Mouse (Mus musculus): Measurements from ENCODE around the gene Rpl36. TPM values are rescaled to one million over a fixed set of nuclear protein-coding genes. Genes with fewer than 3 reads are reported as not detected.

The Rpl36 gene
- polyA plus RNA-seq, 1 experiment, result 9,023 TPM

DNA sequence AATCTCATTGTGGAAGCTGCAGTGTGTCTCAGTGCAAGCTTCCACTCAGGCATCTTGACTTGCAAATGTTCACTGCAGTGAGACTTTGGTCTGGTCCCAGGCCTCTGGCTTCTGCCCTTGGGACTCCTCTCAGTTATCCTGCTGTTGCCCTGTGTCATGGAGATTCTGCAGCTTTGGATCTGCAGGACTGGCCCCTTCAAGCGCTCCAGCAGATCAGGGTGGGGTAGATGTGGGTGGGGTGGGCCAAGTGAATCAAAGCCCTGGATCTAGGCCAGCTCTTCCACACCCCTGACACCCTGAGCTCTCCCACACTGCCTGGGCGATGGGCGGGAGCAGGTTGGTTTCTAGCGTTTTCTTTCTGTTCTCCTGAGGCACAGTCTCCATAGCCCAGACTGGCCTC lies 18.6 kb downstream of the Rpl36 start:
- TF ChIP-seq FLI1 (IDR thresholded peaks at IDR 0.05; ENCODE audit: low read length) (no peak), GATA1 (IDR thresholded peaks at IDR 0.05; ENCODE audit: borderline replicate concordance, low read length) (no peak)
- H3K27me3 ChIP-seq (replicated peaks), result peaks cover 39% of the 10 kb centered on the region
- H3K4me1 ChIP-seq, result peaks cover 16% of the 10 kb centered on the region
- no peak overlapping the region for H3K4me3 ChIP-seq (replicated peaks)
- no peaks in the 10 kb centered on the region for H3K36me3 ChIP-seq (replicated peaks; ENCODE audit: low read length)
- H3K9me3 ChIP-seq, result peaks cover 5% of the 10 kb centered on the region; the same call in 1 of the 2 replicates

DNA sequence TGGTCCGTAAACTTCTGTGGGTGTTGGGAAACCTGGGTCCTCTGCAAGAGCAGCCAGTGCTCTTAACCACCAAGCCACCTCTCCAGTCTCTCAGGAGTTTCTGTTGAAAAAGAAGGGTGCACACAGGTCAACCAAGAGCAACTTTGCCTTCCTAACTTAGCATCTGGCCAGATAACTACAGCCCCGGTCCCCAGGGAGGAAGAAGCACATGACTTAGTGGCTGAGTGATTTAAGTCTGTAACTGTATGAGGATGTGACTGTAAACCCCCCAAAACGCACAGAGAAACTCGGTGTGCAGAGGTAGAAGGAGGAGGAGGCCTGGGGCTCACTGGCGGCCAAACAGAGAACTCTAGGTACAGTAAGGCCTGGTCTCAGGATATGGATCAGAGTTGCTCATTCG lies 20.8 kb downstream of the Rpl36 start:
- peaks cover 7% of the 10 kb centered on the region for H3K9me3 ChIP-seq
- no peak for TF ChIP-seq GATA1 (IDR thresholded peaks at IDR 0.05; ENCODE audit: borderline replicate concordance, low read length)
- no peak for TF ChIP-seq FLI1 (IDR thresholded peaks at IDR 0.05; ENCODE audit: low read length)
- H3K27me3 ChIP-seq (replicated peaks), result peaks cover 54% of the 10 kb centered on the region

DNA sequence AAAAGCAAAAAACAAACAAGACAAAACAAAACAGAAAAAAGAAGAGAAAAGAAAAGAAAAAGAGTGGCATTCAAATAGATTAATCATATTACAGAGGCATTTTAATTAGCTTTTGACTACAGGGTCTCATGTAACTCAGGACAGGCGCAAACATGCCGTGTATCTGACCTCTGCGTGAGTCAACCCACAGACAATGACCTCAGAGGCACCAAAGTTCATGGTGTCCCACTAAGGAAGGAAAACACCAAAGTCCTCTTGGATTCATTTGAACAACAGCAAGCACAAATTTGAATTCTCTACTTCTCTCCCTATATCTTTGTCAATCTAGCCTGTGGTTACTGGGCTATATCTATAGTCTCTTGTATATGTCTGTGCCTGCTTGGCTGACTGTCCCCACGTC lies 30.0 kb downstream of the Rpl36 start:
- Histone ChIP-seq H3K9me3 (peaks cover 16% of the 10 kb centered on the region), H3K4me3 (replicated peaks) (no peak overlapping the region), H3K36me3 (replicated peaks; ENCODE audit: low read length) (no peaks in the 10 kb centered on the region), H3K27me3 (replicated peaks) (peaks cover 48% of the 10 kb centered on the region), H3K4me1 (no peaks in the 10 kb centered on the region)
- TF ChIP-seq FLI1 (IDR thresholded peaks at IDR 0.05; ENCODE audit: low read length), result no peak
- no peak for TF ChIP-seq GATA1 (IDR thresholded peaks at IDR 0.05; ENCODE audit: borderline replicate concordance, low read length)

More for the DNA sequence above, 20.8 kb downstream of the Rpl36 start:
- Histone ChIP-seq H3K36me3 (replicated peaks; ENCODE audit: low read length) (no peaks in the 10 kb centered on the region), H3K4me1 (no peaks in the 10 kb centered on the region; the same call in 1 of the 2 replicates), H3K4me3 (replicated peaks) (no peak overlapping the region)

DNA sequence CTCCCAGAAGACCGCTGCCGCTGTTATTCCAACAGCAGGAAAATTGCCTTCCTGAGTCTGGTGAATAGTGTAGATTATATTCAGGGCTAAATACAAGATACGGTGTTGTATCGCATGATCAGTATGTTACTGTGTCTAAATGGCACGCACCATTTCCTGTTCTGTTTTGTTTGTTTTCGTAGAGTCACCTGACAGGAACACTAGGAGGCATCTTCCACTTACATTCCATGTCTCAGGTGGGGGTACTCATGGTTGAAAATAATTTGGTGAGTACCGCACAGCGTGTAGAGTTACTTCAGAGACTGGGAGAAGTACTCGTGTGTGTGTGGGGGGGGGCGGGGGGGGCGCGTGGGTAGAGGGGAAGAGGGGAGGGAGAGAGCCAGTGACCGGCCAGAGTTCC lies 34.3 kb downstream of the Rpl36 start:
- H3K4me3 ChIP-seq (replicated peaks), result no peak overlapping the region
- peaks cover 51% of the 10 kb centered on the region for H3K27me3 ChIP-seq (replicated peaks)
- H3K36me3 ChIP-seq (replicated peaks; ENCODE audit: low read length), result no peaks in the 10 kb centered on the region
- no peaks in the 10 kb centered on the region for H3K9me3 ChIP-seq
- H3K4me1 ChIP-seq, result peaks cover 19% of the 10 kb centered on the region
- TF ChIP-seq FLI1 (IDR thresholded peaks at IDR 0.05; ENCODE audit: low read length) (no peak), GATA1 (IDR thresholded peaks at IDR 0.05; ENCODE audit: borderline replicate concordance, low read length) (no peak)

DNA sequence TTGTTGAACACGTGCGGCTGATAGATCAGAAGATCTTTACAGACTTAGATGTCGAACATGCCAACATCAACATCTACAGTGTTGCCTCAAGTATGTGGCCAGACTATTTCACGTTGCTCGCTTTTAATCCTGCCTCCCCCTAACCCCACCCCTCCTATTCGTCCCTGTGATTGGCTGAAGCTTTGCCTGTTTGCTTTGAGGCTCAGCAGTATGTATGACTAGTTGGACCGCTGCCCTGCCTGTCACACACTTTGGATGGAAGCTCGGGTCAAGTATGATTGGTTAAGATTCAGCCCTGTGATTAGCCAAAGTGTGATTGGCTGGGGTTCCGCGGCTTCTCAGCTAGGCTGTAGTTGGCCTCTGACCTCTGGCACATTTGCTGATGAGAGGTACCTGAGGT lies 38.6 kb downstream of the Rpl36 start:
- Histone ChIP-seq H3K4me3 (replicated peaks) (no peak overlapping the region), H3K27me3 (replicated peaks) (peaks cover 80% of the 10 kb centered on the region)
- TF ChIP-seq FLI1 (IDR thresholded peaks at IDR 0.05; ENCODE audit: low read length) (no peak), GATA1 (IDR thresholded peaks at IDR 0.05; ENCODE audit: borderline replicate concordance, low read length) (no peak)

DNA sequence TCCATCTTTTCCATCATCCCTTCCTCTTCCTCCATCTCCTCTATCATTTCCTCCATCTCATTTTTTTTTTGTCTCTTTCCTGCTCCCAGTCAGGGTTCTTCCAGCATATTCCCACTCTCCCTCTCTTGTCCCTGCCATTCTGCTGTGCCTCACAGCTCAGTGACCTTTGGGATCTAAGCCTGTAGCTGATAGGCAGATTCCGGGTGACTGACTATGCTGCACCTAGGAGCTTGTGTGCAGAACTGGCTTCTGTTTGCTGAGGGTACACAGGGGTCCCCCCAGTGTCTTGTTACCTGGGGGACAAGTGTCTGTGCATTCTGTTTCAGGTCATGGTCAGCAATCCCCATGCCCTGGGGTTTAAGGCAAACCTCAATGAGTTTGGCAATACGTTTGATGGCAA lies 41.6 kb downstream of the Rpl36 start:
- Histone ChIP-seq H3K27me3 (replicated peaks) (peaks cover 81% of the 10 kb centered on the region), H3K9me3 (no peaks in the 10 kb centered on the region), H3K4me3 (replicated peaks) (no peak overlapping the region), H3K36me3 (replicated peaks; ENCODE audit: low read length) (no peaks in the 10 kb centered on the region), H3K4me1 (peaks cover 18% of the 10 kb centered on the region)
- TF ChIP-seq FLI1 (IDR thresholded peaks at IDR 0.05; ENCODE audit: low read length) (no peak), GATA1 (IDR thresholded peaks at IDR 0.05; ENCODE audit: borderline replicate concordance, low read length) (no peak)

More for the DNA sequence above, 38.6 kb downstream of the Rpl36 start:
- H3K9me3 ChIP-seq, result no peaks in the 10 kb centered on the region
- peaks cover 24% of the 10 kb centered on the region for H3K4me1 ChIP-seq
- H3K36me3 ChIP-seq (replicated peaks; ENCODE audit: low read length), result no peaks in the 10 kb centered on the region

DNA sequence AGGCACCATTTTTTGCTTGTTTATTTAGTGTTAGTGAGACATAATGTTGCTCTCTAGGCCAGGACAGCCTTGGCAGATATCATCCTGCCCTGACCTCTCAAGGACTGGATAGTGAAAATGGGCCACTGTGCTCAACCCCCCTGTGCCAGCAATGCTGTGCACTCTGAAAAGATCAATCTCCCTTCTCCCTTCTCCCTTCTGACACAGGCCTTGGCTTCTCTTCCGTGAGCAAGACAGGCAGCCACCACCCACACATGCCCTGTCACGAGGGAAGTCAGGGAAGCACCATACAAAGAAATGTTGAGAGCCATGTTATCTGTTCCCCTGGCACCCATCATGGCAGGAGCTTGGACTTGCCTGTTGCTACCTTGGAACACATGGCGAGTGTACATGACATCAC lies 42.1 kb downstream of the Rpl36 start:
- H3K4me1 ChIP-seq, result peaks cover 13% of the 10 kb centered on the region
- no peak for TF ChIP-seq FLI1 (IDR thresholded peaks at IDR 0.05; ENCODE audit: low read length)
- no peak for TF ChIP-seq GATA1 (IDR thresholded peaks at IDR 0.05; ENCODE audit: borderline replicate concordance, low read length)

DNA sequence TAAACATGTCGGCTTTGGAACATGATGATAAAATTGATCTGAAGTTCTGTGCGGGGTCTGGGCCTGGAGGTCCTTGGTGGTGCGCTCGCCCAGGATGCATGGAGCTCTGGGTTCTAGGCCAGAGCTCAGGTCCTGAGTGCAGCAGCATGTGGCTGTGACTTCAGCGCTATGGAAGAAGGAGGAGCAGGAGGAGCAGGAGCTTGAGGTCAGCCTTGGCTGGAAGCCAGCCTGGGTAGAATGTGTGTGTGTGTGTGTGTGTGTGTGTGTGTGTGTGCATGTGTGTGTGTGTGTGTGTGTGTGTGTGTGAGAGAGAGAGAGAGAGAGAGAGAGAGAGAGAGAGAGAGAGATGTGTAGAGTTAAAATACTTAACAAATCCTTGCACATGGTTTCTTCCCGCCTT lies 43.0 kb downstream of the Rpl36 start:
- Histone ChIP-seq H3K27me3 (replicated peaks) (peaks cover 84% of the 10 kb centered on the region), H3K9me3 (no peaks in the 10 kb centered on the region)

More for the DNA sequence above, 42.1 kb downstream of the Rpl36 start:
- H3K9me3 ChIP-seq, result no peaks in the 10 kb centered on the region
- peaks cover 82% of the 10 kb centered on the region for H3K27me3 ChIP-seq (replicated peaks)
- no peak overlapping the region for H3K4me3 ChIP-seq (replicated peaks)
- H3K36me3 ChIP-seq (replicated peaks; ENCODE audit: low read length), result no peaks in the 10 kb centered on the region

DNA sequence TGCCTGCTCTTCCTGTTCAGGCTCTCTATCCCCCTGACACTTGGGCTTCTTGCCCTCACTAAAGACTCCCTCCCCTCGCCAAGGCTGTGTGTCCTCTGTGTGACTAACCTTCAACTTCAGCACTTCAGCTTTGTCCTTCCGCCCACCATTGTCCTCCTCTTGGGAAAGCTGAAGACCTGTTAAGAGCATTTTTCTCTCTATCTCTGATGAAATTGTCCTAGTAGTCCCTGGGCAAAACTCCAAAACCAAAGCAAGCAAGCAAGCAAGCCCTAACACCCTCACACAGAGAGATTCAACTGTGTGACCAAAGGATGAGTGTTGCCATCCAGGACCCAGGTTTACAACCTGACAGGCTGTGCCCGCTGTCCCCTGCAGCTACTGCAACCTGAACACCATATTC lies 50.4 kb downstream of the Rpl36 start:
- Histone ChIP-seq H3K27me3 (replicated peaks) (peaks cover 85% of the 10 kb centered on the region), H3K9me3 (no peaks in the 10 kb centered on the region), H3K4me1 (peaks cover 37% of the 10 kb centered on the region), H3K36me3 (replicated peaks; ENCODE audit: low read length) (no peaks in the 10 kb centered on the region), H3K4me3 (replicated peaks) (peak overlapping the region; percentile 3)
- TF ChIP-seq GATA1 (IDR thresholded peaks at IDR 0.05; ENCODE audit: borderline replicate concordance, low read length), result no peak
- TF ChIP-seq FLI1 (IDR thresholded peaks at IDR 0.05; ENCODE audit: low read length), result no peak

More for the DNA sequence above, 43.0 kb downstream of the Rpl36 start:
- H3K4me1 ChIP-seq, result peaks cover 8% of the 10 kb centered on the region; the same call in 1 of the 2 replicates
- H3K4me3 ChIP-seq (replicated peaks), result no peak overlapping the region
- TF ChIP-seq GATA1 (IDR thresholded peaks at IDR 0.05; ENCODE audit: borderline replicate concordance, low read length) (no peak), FLI1 (IDR thresholded peaks at IDR 0.05; ENCODE audit: low read length) (no peak)
- H3K36me3 ChIP-seq (replicated peaks; ENCODE audit: low read length), result no peaks in the 10 kb centered on the region

Other genes starting within 250 kb of the Rpl36 start
- 24.6 and 26.9 TPM in 2 replicates for gene Ptprs, start 136.9 kb upstream of the Rpl36 start, polyA plus RNA-seq (2012; ENCODE audit: insufficient read depth, low replicate concordance)
- 0.22 TPM in 1 of 2 replicates, not detected in the other for gene Znrf4, start 101.0 kb upstream of the Rpl36 start, polyA plus RNA-seq (2012; ENCODE audit: insufficient read depth, low replicate concordance)
- gene Gm20219, start 59.0 kb upstream of the Rpl36 start, polyA plus RNA-seq (2012; ENCODE audit: insufficient read depth, low replicate concordance), result 2.6 and 23.3 TPM in 2 replicates
- 75.4 and 129 TPM in 2 replicates for gene Safb2, start 28.8 kb upstream of the Rpl36 start, polyA plus RNA-seq (2012; ENCODE audit: insufficient read depth, low replicate concordance)
- gene Safb, start 28.6 kb upstream of the Rpl36 start, polyA plus RNA-seq (2012; ENCODE audit: insufficient read depth, low replicate concordance), result 30.0 and 79.6 TPM in 2 replicates
- gene 2410015M20Rik, start 3.6 kb upstream of the Rpl36 start, polyA plus RNA-seq (2012; ENCODE audit: insufficient read depth, low replicate concordance), result 90.4 and 344 TPM in 2 replicates
- 35.4 and 50.4 TPM in 2 replicates for gene Lonp1, start 13.5 kb downstream of the Rpl36 start, polyA plus RNA-seq (2012; ENCODE audit: insufficient read depth, low replicate concordance)
- gene Catsperd, start 14.7 kb downstream of the Rpl36 start, polyA plus RNA-seq (2012; ENCODE audit: insufficient read depth, low replicate concordance), result not detected in 2 replicates
- 73.0 and 77.5 TPM in 2 replicates for gene Ranbp3, start 59.9 kb downstream of the Rpl36 start, polyA plus RNA-seq (2012; ENCODE audit: insufficient read depth, low replicate concordance)
- gene Ndufa11, start 104.4 kb downstream of the Rpl36 start, polyA plus RNA-seq (2012; ENCODE audit: insufficient read depth, low replicate concordance), result 76.9 and 392 TPM in 2 replicates
- gene Vmac, start 104.6 kb downstream of the Rpl36 start, polyA plus RNA-seq (2012; ENCODE audit: insufficient read depth, low replicate concordance), result 7.9 and 14.9 TPM in 2 replicates
- 2.0 TPM in 1 of 2 replicates, not detected in the other for gene Nrtn, start 144.1 kb downstream of the Rpl36 start, polyA plus RNA-seq (2012; ENCODE audit: insufficient read depth, low replicate concordance)
- 29.8 and 33.0 TPM in 2 replicates for gene Dus3l, start 151.3 kb downstream of the Rpl36 start, polyA plus RNA-seq (2012; ENCODE audit: insufficient read depth, low replicate concordance)
- 2.8 and 12.2 TPM in 2 replicates for gene Prr22, start 156.8 kb downstream of the Rpl36 start, polyA plus RNA-seq (2012; ENCODE audit: insufficient read depth, low replicate concordance)
- gene Rfx2, start 217.6 kb downstream of the Rpl36 start, polyA plus RNA-seq (2012; ENCODE audit: insufficient read depth, low replicate concordance), result 0.51 and 1.4 TPM in 2 replicates